In the genomic region with DNA sequence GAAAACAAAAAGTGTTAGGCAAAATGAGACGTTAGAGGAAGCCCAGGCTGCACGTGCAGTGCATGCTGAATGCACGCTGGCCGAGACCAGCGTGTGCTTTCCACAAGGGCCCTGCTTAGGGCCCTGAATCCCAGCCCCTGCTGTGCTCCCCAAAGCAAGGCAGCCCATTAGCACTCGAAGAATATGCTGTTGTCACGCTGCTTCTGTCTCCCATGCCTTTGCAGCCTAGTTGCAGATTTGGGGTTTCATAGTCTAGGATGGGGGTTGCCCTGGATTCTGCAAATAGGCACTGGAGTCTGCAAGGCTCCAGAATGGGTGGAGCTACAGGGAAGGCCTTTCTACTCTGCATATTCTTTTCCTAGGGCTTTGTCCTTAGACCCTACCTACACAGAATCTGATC, we compare ENCODE assay signal across 10 mouse cellular contexts.
DNase-seq lines count a peak whose midpoint lies in the region; ATAC-seq lines count a peak whose summit lies in the region.
"Had no signal": no experiment of that assay in that cellular context is flagged by ENCODE, and none has a peak within 500 bp of the region (broad histone marks: within the 10 kb centered on the region; RNA-seq: fewer than 3 reads in every experiment).

No protein-coding gene starts in this region.

- no peaks in the 10 kb centered on the region for H3K9me3 ChIP-seq in forebrain, embryonic 11.5 days (ENCODE audit: control insufficient read depth, low read length)
- H3K9me3 ChIP-seq in neural tube, embryonic 14.5 days (ENCODE audit: control insufficient read depth, low read length) = no peaks in the 10 kb centered on the region
- H3K9me3 ChIP-seq: liver, embryonic 13.5 days had no signal

- no peak overlapping the region for H3K4me2 ChIP-seq in forebrain, embryonic 11.5 days (ENCODE audit: low read depth, low read length, severe bottlenecking)
- no peak overlapping the region for H3K4me2 ChIP-seq in neural tube, embryonic 14.5 days (ENCODE audit: low read depth, low read length)
- H3K4me2 ChIP-seq: liver, embryonic 13.5 days had no signal

- no peak overlapping the region for H3K9ac ChIP-seq in forebrain, embryonic 11.5 days (ENCODE audit: low read length)
- no peak overlapping the region for H3K9ac ChIP-seq in neural tube, embryonic 14.5 days (replicated peaks; ENCODE audit: low read depth, low read length)
- H3K9ac ChIP-seq: liver, embryonic 13.5 days had no signal

- peaks cover 4% of the 10 kb centered on the region; the same call in 1 of the 2 replicates for H3K4me1 ChIP-seq in forebrain, embryonic 11.5 days (replicated peaks; ENCODE audit: control insufficient read depth, insufficient read depth, low read length)
- H3K4me1 ChIP-seq in neural tube, embryonic 14.5 days (ENCODE audit: control insufficient read depth, insufficient read depth, low read length) = no peaks in the 10 kb centered on the region
- H3K4me1 ChIP-seq: liver, embryonic 13.5 days had no signal

- WGBS in forebrain, embryonic 11.5 days = 23% methylated on average over 7 of the region's 7 CpGs
- 31% methylated on average over 7 of the region's 7 CpGs for WGBS in neural tube, embryonic 14.5 days

- H3K36me3 ChIP-seq in forebrain, embryonic 11.5 days (ENCODE audit: control insufficient read depth, insufficient read depth, low read length) = no peaks in the 10 kb centered on the region
- no peaks in the 10 kb centered on the region for H3K36me3 ChIP-seq in neural tube, embryonic 14.5 days (ENCODE audit: control insufficient read depth, insufficient read depth, low read length)
- H3K36me3 ChIP-seq: liver, embryonic 13.5 days had no signal

- H3K27me3 ChIP-seq in forebrain, embryonic 11.5 days (ENCODE audit: control insufficient read depth, insufficient read depth, low read length) = no peaks in the 10 kb centered on the region
- no peaks in the 10 kb centered on the region for H3K27me3 ChIP-seq in neural tube, embryonic 14.5 days (ENCODE audit: control insufficient read depth, insufficient read depth, low read length)
- H3K27me3 ChIP-seq: liver, embryonic 13.5 days had no signal

- 0 out of 2 replicates have a peak overlapping the region, but pooled peaks have one; percentile 25 for H3K27ac ChIP-seq in forebrain, embryonic 11.5 days (ENCODE audit: low read depth, low read length)
- H3K27ac ChIP-seq in neural tube, embryonic 14.5 days (ENCODE audit: low read depth, low read length) = no peak overlapping the region
- H3K27ac ChIP-seq: liver, embryonic 13.5 days had no signal

- no peak overlapping the region for H3K4me3 ChIP-seq in forebrain, embryonic 11.5 days (ENCODE audit: low read depth, low read length)
- no peak overlapping the region for H3K4me3 ChIP-seq in neural tube, embryonic 14.5 days (ENCODE audit: low read depth, low read length)
- H3K4me3 ChIP-seq: liver, embryonic 13.5 days had no signal

- DNase-seq in forebrain, embryonic 11.5 days (ENCODE audit: low spot score) = peak; percentile 50
- DNase-seq in frontal cortex, postnatal 10 days (ENCODE audit: low spot score in 2 of 2) = peak; percentile 19 to 28
- DNase-seq in left cerebral cortex, adult 11 months (ENCODE audit: low spot score) = peak; percentile 24
- DNase-seq in spleen, postnatal 4 days (ENCODE audit: low spot score in 2 of 2) = no peak
- no peak for DNase-seq in spleen, adult 12 weeks (ENCODE audit: low spot score)
- no peak for DNase-seq in thymus, postnatal 14 days
- DNase-seq in thymus, postnatal 10 days (ENCODE audit: low spot score in 2 of 2) = no peak
- DNase-seq: heart, postnatal 10 days; liver, embryonic 13.5 days had no signal

- ATAC-seq in forebrain, embryonic 11.5 days (replicated peaks; ENCODE audit: low FRiP score) = peak; percentile 88
- peak; percentile 60; the same call in 1 of the 2 replicates for ATAC-seq in neural tube, embryonic 14.5 days (ENCODE audit: low read depth)

Comparison
In these comparisons a context has a peak if more than half of its experiments do, and no peak if none do; other contexts are left out.
1. DNase-seq: peak in forebrain, embryonic 11.5 days (single experiment), frontal cortex, postnatal 10 days (2 of 2) and left cerebral cortex, adult 11 months (single experiment); none in spleen, postnatal 4 days (0 of 2), spleen, adult 12 weeks (single experiment), thymus, postnatal 14 days (single experiment) and thymus, postnatal 10 days (0 of 2).